Mouse (Mus musculus) ES-E14 (cell line): ENCODE measurements around the gene Wdr18. TPM values are rescaled to one million over a fixed set of nuclear protein-coding genes. Genes with fewer than 3 reads are reported as not detected.

ENCODE experiments used
- DNase-seq: peaks from one replicate; pipeline ENCODE4 v3.0.0-alpha.2; 2013; ENCODE audit warnings: low read depth, low spot score
- H3K27ac ChIP-seq: 2 replicates; pipeline ENCODE4 v1.5.1; 2012; ENCODE audit warnings: low read depth, mild to moderate bottlenecking, low read length, moderate library complexity, mixed read lengths; ENCODE audit not compliant: poor library complexity, insufficient read depth, severe bottlenecking
- H3K36me3 ChIP-seq: 2 replicates; pipeline ENCODE4 v1.6.1; 2012; ENCODE audit warnings: mild to moderate bottlenecking, low read length, moderate library complexity, mixed read lengths; ENCODE audit not compliant: control insufficient read depth, poor library complexity, insufficient read depth, severe bottlenecking
- H3K4me1 ChIP-seq, 2 experiments: fragments of 150-350 bp in 1 of 2; sonication (generic) in 1 of 2; 2 replicates each; pipeline ENCODE4 v1.6.1; 2012; ENCODE audit warnings: low read length in 2 of 2, mild to moderate bottlenecking in 1 of 2, mixed read lengths in 1 of 2; ENCODE audit not compliant: control insufficient read depth in 2 of 2, insufficient read depth in 2 of 2, poor library complexity in 1 of 2
- H3K4me3 ChIP-seq, 2 experiments: fragments of 150-350 bp in 1 of 2; sonication (generic) in 1 of 2; 2 replicates each; pipeline ENCODE4 v1.5.1; 2012; ENCODE audit warnings: low read length in 2 of 2, low read depth in 1 of 2, mild to moderate bottlenecking in 1 of 2, mixed read lengths in 1 of 2; ENCODE audit not compliant: insufficient read depth in 1 of 2, poor library complexity in 1 of 2, severe bottlenecking in 1 of 2
- H3K9ac ChIP-seq: 2 replicates; pipeline ENCODE4 v1.6.1; 2012; ENCODE audit warnings: low read depth, mild to moderate bottlenecking, low read length, mixed read lengths; ENCODE audit not compliant: poor library complexity, insufficient read depth, severe bottlenecking
- H3K9me3 ChIP-seq: fragments of 150-350 bp; sonication (generic); 2 replicates; pipeline ENCODE4 v1.6.1; 2012; ENCODE audit warnings: low read depth, mild to moderate bottlenecking, low read length; ENCODE audit not compliant: control insufficient read depth, insufficient read depth
- CHD2 ChIP-seq: IDR thresholded peaks from 2 replicates; pipeline ENCODE4 v1.6.1; 2014; ENCODE audit warnings: mild to moderate bottlenecking, low read depth, low read length, inconsistent platforms
- HCFC1 ChIP-seq: IDR thresholded peaks from 2 replicates; pipeline ENCODE4 v1.6.1; 2012; ENCODE audit warnings: low read length, inconsistent platforms, borderline replicate concordance; ENCODE audit not compliant: insufficient read depth
- MAFK ChIP-seq: IDR thresholded peaks from 2 replicates; pipeline ENCODE4 v1.6.1; 2014; ENCODE audit warnings: mild to moderate bottlenecking, low read depth, low read length, inconsistent platforms; ENCODE audit not compliant: insufficient read depth
- ZC3H11A ChIP-seq: IDR thresholded peaks from 2 replicates; pipeline ENCODE4 v1.6.1; 2012; ENCODE audit warnings: low read depth, mild to moderate bottlenecking, inconsistent platforms, low read length, borderline replicate concordance
- ZNF384 ChIP-seq: IDR thresholded peaks from 2 replicates; pipeline ENCODE4 v1.6.1; 2012; ENCODE audit warnings: low read depth, low read length, inconsistent platforms
- in situ Hi-C, 2 experiments: fragments of 600-800 bp; cut with MboI; formaldehyde crosslinking; loops; one replicate each; pipeline ENCODE4 v1.15.1; 2025; ENCODE audit warnings: low sequenced_read_pairs in 2 of 2, inconsistent platforms in 1 of 2; ENCODE audit not compliant: unreplicated experiment in 2 of 2
- total RNA-seq: library from RNA; depleted of rRNA; stranded (reverse); fragments of 300-350 nt; gene quantifications from 2 replicates; pipeline ENCODE4 v1.2.3, GENCODE M21; 2012; rRNA removed

The Wdr18 gene
- total RNA-seq, 1 experiment = 155 TPM

DNA sequence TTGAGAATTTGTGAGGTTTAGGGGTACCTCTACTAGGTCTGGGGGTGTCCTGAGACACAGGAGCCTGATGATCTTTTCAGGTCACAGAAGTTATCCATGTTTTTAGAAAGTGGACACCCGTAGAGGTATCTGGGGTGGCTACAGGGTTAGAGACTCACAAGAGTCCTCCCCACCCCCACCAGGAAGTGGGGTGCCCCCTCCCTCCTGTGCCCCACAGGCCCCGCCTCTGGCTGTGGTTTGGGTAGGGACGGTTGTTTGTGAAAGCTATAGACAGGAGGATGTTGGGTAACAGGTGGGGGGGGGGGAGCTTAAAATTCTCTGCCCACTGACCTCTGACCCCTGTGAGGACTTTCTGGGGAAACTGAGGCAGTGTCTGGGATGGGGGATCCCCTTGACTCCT is 57.4 kb downstream of the Wdr18 start:
- Histone ChIP-seq H3K36me3 (peaks cover 3% of the 10 kb centered on the region; the same call in 1 of the 2 replicates), H3K4me3 (no peak overlapping the region), H3K27ac (no peak overlapping the region), H3K9ac (no peak overlapping the region), H3K4me1 (peaks cover 5 to 40% of the 10 kb centered on the region in 2 experiments), H3K9me3 (no peaks in the 10 kb centered on the region)
- DNase-seq = no peak
- in situ Hi-C loops = no loop called here
- TF ChIP-seq MAFK (no peak), ZC3H11A (no peak), HCFC1 (no peak), ZNF384 (no peak), CHD2 (no peak)

DNA sequence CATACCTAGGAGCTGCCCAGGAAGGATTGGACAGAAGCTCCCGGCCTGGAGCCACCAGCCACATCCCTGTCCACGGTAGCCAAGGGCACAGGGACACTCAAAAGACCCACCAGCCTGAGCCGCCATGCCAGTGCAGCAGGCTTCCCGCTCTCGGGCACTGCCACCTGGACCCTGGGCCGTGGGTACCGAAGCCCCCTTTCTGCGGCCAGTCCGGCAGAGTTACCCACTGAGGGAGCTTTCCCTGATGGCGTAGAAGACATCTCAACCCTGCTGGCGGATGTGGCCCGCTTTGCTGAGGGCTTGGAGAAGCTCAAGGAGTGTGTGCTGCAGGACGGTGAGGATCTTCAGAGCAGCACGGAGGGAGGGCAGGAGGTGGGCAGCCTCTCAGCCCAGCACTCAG is 57.8 kb downstream of the Wdr18 start:
- in situ Hi-C loops = no loop called here
- Histone ChIP-seq H3K36me3 (peaks cover 3% of the 10 kb centered on the region; the same call in 1 of the 2 replicates), H3K4me3 (peak overlapping the region in 1 of 2 experiments; percentile 27; a peak in 1 of 4 replicates), H3K9ac (no peak overlapping the region), H3K4me1 (peaks cover 4 to 40% of the 10 kb centered on the region in 2 experiments), H3K27ac (no peak overlapping the region), H3K9me3 (no peaks in the 10 kb centered on the region)
- no peak for TF ChIP-seq ZC3H11A
- TF ChIP-seq ZNF384 = no peak
- TF ChIP-seq CHD2 = no peak
- TF ChIP-seq MAFK = no peak
- no peak for TF ChIP-seq HCFC1
- DNase-seq = no peak

DNA sequence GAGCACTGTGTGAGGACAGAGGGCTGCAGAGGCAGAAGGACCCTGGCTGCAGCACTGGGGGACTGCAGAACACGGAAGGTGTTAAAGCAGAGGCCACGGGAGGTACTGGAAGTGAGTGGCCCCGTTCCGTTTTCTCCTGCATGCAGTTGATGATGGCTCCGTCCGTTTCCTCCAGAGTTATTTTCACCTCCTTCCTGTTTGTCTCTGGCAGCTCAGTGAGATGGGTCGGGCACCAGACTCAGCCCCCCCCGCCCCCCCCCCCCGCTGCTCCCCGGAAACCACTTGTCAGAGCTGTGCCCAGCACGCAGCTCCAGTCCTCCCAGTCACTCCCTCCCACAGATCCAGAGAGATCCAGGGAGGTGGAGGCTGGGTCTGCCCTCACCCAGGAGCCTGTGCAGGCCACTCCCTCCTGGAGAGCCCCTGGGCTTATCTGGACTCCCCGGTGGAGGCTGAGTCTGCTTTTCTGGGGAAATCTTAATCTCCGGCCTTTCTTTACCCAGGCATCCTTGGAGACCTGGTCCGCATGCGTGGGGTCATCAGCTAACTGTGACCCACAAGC is 58.9 kb downstream of the Wdr18 start:
- no peak for DNase-seq
- no peak for TF ChIP-seq MAFK
- TF ChIP-seq ZNF384 = no peak
- no peak for TF ChIP-seq HCFC1
- TF ChIP-seq CHD2 = no peak
- TF ChIP-seq ZC3H11A = no peak
- H3K27ac ChIP-seq = no peak overlapping the region
- in situ Hi-C loops = no loop called here
- H3K4me3 ChIP-seq = no peak overlapping the region
- H3K4me1 ChIP-seq = peaks cover 0 to 32% of the 10 kb centered on the region in 2 experiments; a peak in 3 of 4 replicates
- H3K9me3 ChIP-seq = no peaks in the 10 kb centered on the region
- no peak overlapping the region for H3K9ac ChIP-seq
- H3K36me3 ChIP-seq = peaks cover 3% of the 10 kb centered on the region; the same call in 1 of the 2 replicates

DNA sequence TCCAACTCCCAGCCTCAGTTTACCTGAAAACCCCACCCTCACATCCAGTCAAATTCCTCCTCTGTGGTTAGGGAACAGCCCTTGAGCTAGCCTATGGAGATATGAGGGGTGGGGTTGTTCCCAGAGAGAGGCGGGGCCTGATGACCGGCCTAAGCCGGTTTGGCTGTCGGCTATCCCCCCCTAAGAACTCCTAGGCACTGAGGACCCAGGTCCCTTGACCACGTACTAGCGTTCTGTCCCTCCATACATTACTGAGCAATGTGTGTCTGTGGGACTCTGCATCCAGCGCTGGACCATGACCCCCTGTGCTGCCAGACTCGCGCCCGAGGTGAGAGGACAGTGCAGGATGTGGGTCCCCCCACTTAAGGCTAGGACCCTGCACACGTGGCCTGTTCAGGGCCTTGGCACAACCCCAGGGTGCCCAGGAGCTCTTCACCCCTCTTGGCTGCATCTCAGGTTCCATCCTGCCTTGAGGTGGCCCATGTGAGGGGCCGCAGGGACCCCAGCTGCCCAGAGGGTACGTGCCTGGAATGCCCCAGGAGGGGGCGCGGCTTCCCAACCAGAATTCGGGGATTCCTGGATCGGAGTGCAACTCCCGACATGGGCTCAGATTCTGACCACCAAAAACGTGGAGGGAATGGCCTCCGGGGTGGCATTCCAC is 59.6 kb downstream of the Wdr18 start:
- DNase-seq = no peak
- Histone ChIP-seq H3K4me3 (peak overlapping the region; percentile 2 to 16; a peak in 2 of 4 replicates), H3K27ac (no peak overlapping the region), H3K36me3 (peaks cover 3% of the 10 kb centered on the region; the same call in 1 of the 2 replicates), H3K9me3 (no peaks in the 10 kb centered on the region), H3K4me1 (peaks cover 0 to 36% of the 10 kb centered on the region in 2 experiments; a peak in 3 of 4 replicates), H3K9ac (0 out of 2 replicates have a peak overlapping the region, but pooled peaks have one; percentile 12)
- TF ChIP-seq MAFK (no peak), ZNF384 (no peak), ZC3H11A (no peak), CHD2 (no peak), HCFC1 (no peak)
- in situ Hi-C loops = no loop called here

Other genes starting within 250 kb of the Wdr18 start
- 5.0 and 11.8 TPM in 2 replicates for gene Hcn2, start 243.5 kb upstream of the Wdr18 start, total RNA-seq
- 109 and 159 TPM in 2 replicates for gene Polrmt, start 213.6 kb upstream of the Wdr18 start, total RNA-seq
- gene Fgf22, start 205.1 kb upstream of the Wdr18 start, total RNA-seq = 1.5 and 1.9 TPM in 2 replicates
- 66.7 and 70.8 TPM in 2 replicates for gene Rnf126, start 193.2 kb upstream of the Wdr18 start, total RNA-seq
- 5.7 and 7.1 TPM in 2 replicates for gene Fstl3, start 182.9 kb upstream of the Wdr18 start, total RNA-seq
- gene Prss57, start 169.2 kb upstream of the Wdr18 start, total RNA-seq = 0.27 and 0.37 TPM in 2 replicates
- gene Palm, start 166.6 kb upstream of the Wdr18 start, total RNA-seq = 10.7 and 12.7 TPM in 2 replicates
- 1.7 and 2.2 TPM in 2 replicates for gene Misp, start 139.2 kb upstream of the Wdr18 start, total RNA-seq
- 403 and 408 TPM in 2 replicates for gene Ptbp1, start 105.7 kb upstream of the Wdr18 start, total RNA-seq
- gene Prtn3, start 85.7 kb upstream of the Wdr18 start, total RNA-seq = 1.0 and 1.3 TPM in 2 replicates
- 3.7 and 7.8 TPM in 2 replicates for gene Plppr3, start 85.5 kb upstream of the Wdr18 start, total RNA-seq
- gene Elane, start 73.9 kb upstream of the Wdr18 start, total RNA-seq = not detected in 2 replicates
- gene Cfd, start 69.3 kb upstream of the Wdr18 start, total RNA-seq = not detected in 2 replicates
- gene Med16, start 51.2 kb upstream of the Wdr18 start, total RNA-seq = 21.0 and 24.9 TPM in 2 replicates
- gene Gm26602, start 49.3 kb upstream of the Wdr18 start, total RNA-seq = 2.3 and 8.3 TPM in 2 replicates
- gene Kiss1r, start 43.2 kb upstream of the Wdr18 start, total RNA-seq = 0.85 and 2.4 TPM in 2 replicates
- gene R3hdm4, start 38.9 kb upstream of the Wdr18 start, total RNA-seq = 24.0 and 28.2 TPM in 2 replicates
- 10.8 and 16.3 TPM in 2 replicates for gene Arid3a, start 33.1 kb upstream of the Wdr18 start, total RNA-seq
- 0.36 and 0.74 TPM in 2 replicates for gene Grin3b, start 10.6 kb downstream of the Wdr18 start, total RNA-seq
- gene Tmem259, start 24.2 kb downstream of the Wdr18 start, total RNA-seq = 127 and 220 TPM in 2 replicates
- 94.1 and 159 TPM in 2 replicates for gene Cnn2, start 28.4 kb downstream of the Wdr18 start, total RNA-seq
- gene Abca7, start 36.3 kb downstream of the Wdr18 start, total RNA-seq = 8.8 and 18.9 TPM in 2 replicates
- gene Arhgap45, start 56.5 kb downstream of the Wdr18 start, total RNA-seq = 17.0 and 20.9 TPM in 2 replicates
- gene Polr2e, start 79.6 kb downstream of the Wdr18 start, total RNA-seq = 266 and 293 TPM in 2 replicates
- gene Gpx4, start 87.0 kb downstream of the Wdr18 start, total RNA-seq = 1,456 and 1,919 TPM in 2 replicates
- gene Sbno2, start 145.4 kb downstream of the Wdr18 start, total RNA-seq = 36.6 and 49.3 TPM in 2 replicates
- 124 and 141 TPM in 2 replicates for gene Stk11, start 155.7 kb downstream of the Wdr18 start, total RNA-seq
- 217 and 226 TPM in 2 replicates for gene Atp5d, start 178.5 kb downstream of the Wdr18 start, total RNA-seq
- gene Cbarp, start 180.7 kb downstream of the Wdr18 start, total RNA-seq = 20.9 and 41.0 TPM in 2 replicates
- 38.3 and 42.6 TPM in 2 replicates for gene Midn, start 188.1 kb downstream of the Wdr18 start, total RNA-seq
- gene Cirbp, start 205.8 kb downstream of the Wdr18 start, total RNA-seq = 69.6 and 105 TPM in 2 replicates
- gene 1600002K03Rik, start 212.8 kb downstream of the Wdr18 start, total RNA-seq = 25.4 and 31.2 TPM in 2 replicates
- gene Efna2, start 219.3 kb downstream of the Wdr18 start, total RNA-seq = 2.7 and 3.4 TPM in 2 replicates